Mouse (Mus musculus) forebrain, embryonic 12.5 days (tissue): ENCODE results near the gene Klc2. TPM values are rescaled to one million over a fixed set of nuclear protein-coding genes. Genes with fewer than 3 reads are reported as not detected.
A peak's percentile ranks its signal among the peaks of the same experiment; 100 is the strongest.
"Not testable (repeated sequence)": the region's sequence is repeated elsewhere in the genome, so short reads cannot be mapped to it uniquely, and the experiment has no call there.

Experiments
- ATAC-seq: fragments of 200-750 bp; cut with Nextera tagmentation; 2 replicates; pipeline ENCODE4 v1.8.0; 2017; ENCODE audit warnings: moderate TSS enrichment; ENCODE audit not compliant: low FRiP score
- H3K27ac ChIP-seq: fragments of 300-500 bp; sonication (generic); 2 replicates; pipeline ENCODE4 v1.5.1; 2016; ENCODE audit warnings: mild to moderate bottlenecking
- H3K27me3 ChIP-seq: fragments of 300-500 bp; sonication (generic); 2 replicates; pipeline ENCODE4 v1.6.1; 2016; ENCODE audit warnings: mild to moderate bottlenecking
- H3K36me3 ChIP-seq: fragments of 300-500 bp; sonication (generic); replicated peaks from 2 replicates; pipeline ENCODE4 v1.6.1; 2016; ENCODE audit warnings: mild to moderate bottlenecking
- H3K4me1 ChIP-seq: fragments of 300-500 bp; sonication (generic); 2 replicates; pipeline ENCODE4 v1.6.1; 2016
- H3K4me2 ChIP-seq: fragments of 300-500 bp; sonication (generic); 2 replicates; pipeline ENCODE4 v1.6.1; 2016; ENCODE audit warnings: mild to moderate bottlenecking, moderate library complexity
- H3K4me3 ChIP-seq: fragments of 300-500 bp; sonication (generic); replicated peaks from 2 replicates; pipeline ENCODE4 v1.5.1; 2016; ENCODE audit warnings: mild to moderate bottlenecking
- H3K9ac ChIP-seq: fragments of 300-500 bp; sonication (generic); 2 replicates; pipeline ENCODE4 v1.6.1; 2016; ENCODE audit warnings: mild to moderate bottlenecking
- H3K9me3 ChIP-seq: fragments of 300-500 bp; sonication (generic); 2 replicates; pipeline ENCODE4 v1.6.1; 2016
- WGBS: fragments of 180-500 bp; shearing (Covaris S2); methylation state at CpG from one replicate; pipeline ENCODE4 v1.1.7; 2016; 5-methylcytosine and 5-hydroxymethylcytosine counted together
- polyA plus RNA-seq: library from polyadenylated mRNA; unstranded; fragments of >200 nt; fragmentation: Nextera tagmentation; extraction: Ambion mirVana; gene quantifications from 2 replicates; pipeline ENCODE4 v1.2.1, GENCODE M21; 2016

The Klc2 gene
- polyA plus RNA-seq, 1 experiment from 2014 or later, result 46.0 TPM

DNA sequence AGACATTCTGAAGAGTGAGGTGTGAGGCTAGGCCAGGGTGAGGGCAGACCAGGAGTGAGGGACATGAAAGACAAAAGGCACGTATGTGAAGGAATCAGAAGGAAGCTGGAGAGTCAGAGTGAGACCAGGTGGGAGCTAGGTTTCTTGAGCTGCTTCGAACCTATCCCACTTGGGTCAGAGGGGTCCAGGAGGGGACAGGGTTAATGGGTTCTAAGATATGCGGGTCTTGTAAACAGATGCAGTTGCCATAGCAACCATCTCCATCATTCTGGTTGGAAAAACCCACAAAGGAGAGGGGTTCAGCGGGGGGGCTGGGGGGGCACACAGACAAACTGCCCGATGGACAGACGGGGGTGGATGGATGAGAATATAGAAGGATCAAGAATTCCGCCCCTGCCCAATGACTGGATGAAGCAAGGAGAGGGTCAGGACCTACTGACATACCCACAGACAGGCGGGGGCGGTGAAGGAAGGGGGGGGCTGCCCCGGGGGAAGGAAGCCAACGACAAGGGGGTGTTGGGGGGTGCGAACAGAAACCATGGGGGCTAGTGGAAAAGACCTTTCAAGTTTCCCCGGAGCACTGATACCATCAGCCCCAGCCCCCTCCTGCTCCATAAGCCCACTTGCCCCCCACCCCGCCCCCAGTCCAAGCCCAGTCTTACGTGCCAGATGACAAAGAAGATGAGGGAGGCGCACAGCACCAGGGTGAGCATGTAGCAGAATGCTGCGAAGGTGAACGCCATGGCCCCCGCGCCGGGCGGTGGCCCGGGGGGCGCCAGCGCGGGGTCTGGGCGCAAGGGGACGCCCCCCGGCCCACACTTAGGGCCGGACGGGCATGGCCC is 20.6 kb downstream of the Klc2 start:
- H3K27me3 ChIP-seq, result no peaks in the 10 kb centered on the region
- peaks cover 48% of the 10 kb centered on the region for H3K36me3 ChIP-seq
- peak overlapping the region; percentile 91 for H3K27ac ChIP-seq
- WGBS, result 2% methylated on average over 31 of the region's 31 CpGs
- peak overlapping the region; percentile 96 for H3K4me2 ChIP-seq
- ATAC-seq, result peak; percentile 12
- peak overlapping the region; percentile 79 for H3K4me3 ChIP-seq
- H3K9ac ChIP-seq, result peak overlapping the region; percentile 96
- peaks cover 68% of the 10 kb centered on the region for H3K4me1 ChIP-seq
- H3K9me3 ChIP-seq, result no peaks in the 10 kb centered on the region

GRCm38 (mm10) chr19:5095887-5096474 is 22.4 kb downstream of the Klc2 start:
- Histone ChIP-seq H3K27ac (peak overlapping the region; percentile 91), H3K36me3 (peaks cover 48% of the 10 kb centered on the region), H3K4me3 (peak overlapping the region; percentile 79), H3K4me1 (peaks cover 68% of the 10 kb centered on the region), H3K9me3 (no peaks in the 10 kb centered on the region), H3K27me3 (no peaks in the 10 kb centered on the region), H3K4me2 (peak overlapping the region; percentile 96), H3K9ac (peak overlapping the region; percentile 96)
- 10% methylated on average over 9 of the region's 9 CpGs for WGBS
- no peak for ATAC-seq

- H3K9me3 ChIP-seq, result no peaks in the 10 kb centered on the region
- peak overlapping the region; percentile 91 for H3K27ac ChIP-seq
- peak overlapping the region; percentile 96 for H3K4me2 ChIP-seq
- peak overlapping the region; percentile 79 for H3K4me3 ChIP-seq
- WGBS, result 41% methylated on average over 11 of the region's 11 CpGs
- H3K36me3 ChIP-seq, result peaks cover 45% of the 10 kb centered on the region
- ATAC-seq, result peak; percentile 20; the same call in 1 of the 2 replicates
- peaks cover 68% of the 10 kb centered on the region for H3K4me1 ChIP-seq
- H3K27me3 ChIP-seq, result no peaks in the 10 kb centered on the region
- H3K9ac ChIP-seq, result peak overlapping the region; percentile 48; the same call in 1 of the 2 replicates
Observed at GRCm38 (mm10) chr19:5094746-5095417, 23.5 kb downstream of the Klc2 start.

GRCm38 (mm10) chr19:5094243-5094632 is 24.1 kb downstream of the Klc2 start:
- peaks cover 44% of the 10 kb centered on the region for H3K36me3 ChIP-seq
- peaks cover 67% of the 10 kb centered on the region for H3K4me1 ChIP-seq
- peak overlapping the region; percentile 96 for H3K4me2 ChIP-seq
- peak overlapping the region; percentile 91 for H3K27ac ChIP-seq
- WGBS, result under 1% methylated on average over 21 of the region's 21 CpGs
- peak overlapping the region; percentile 48; the same call in 1 of the 2 replicates for H3K9ac ChIP-seq
- H3K4me3 ChIP-seq, result peak overlapping the region; percentile 79
- no peaks in the 10 kb centered on the region for H3K9me3 ChIP-seq
- no peaks in the 10 kb centered on the region for H3K27me3 ChIP-seq
- peak; percentile 74 for ATAC-seq

GRCm38 (mm10) chr19:5093481-5094242 is 24.7 kb downstream of the Klc2 start:
- no peaks in the 10 kb centered on the region for H3K27me3 ChIP-seq
- H3K9ac ChIP-seq, result peak overlapping the region; percentile 48; the same call in 1 of the 2 replicates
- peak overlapping the region; percentile 79 for H3K4me3 ChIP-seq
- peaks cover 66% of the 10 kb centered on the region for H3K4me1 ChIP-seq
- no peaks in the 10 kb centered on the region for H3K9me3 ChIP-seq
- H3K4me2 ChIP-seq, result peak overlapping the region; percentile 96
- peak overlapping the region; percentile 66 for H3K27ac ChIP-seq
- ATAC-seq, result peak; percentile 0; the same call in 1 of the 2 replicates
- 73% methylated on average over 12 of the region's 12 CpGs for WGBS
- H3K36me3 ChIP-seq, result peaks cover 42% of the 10 kb centered on the region

DNA sequence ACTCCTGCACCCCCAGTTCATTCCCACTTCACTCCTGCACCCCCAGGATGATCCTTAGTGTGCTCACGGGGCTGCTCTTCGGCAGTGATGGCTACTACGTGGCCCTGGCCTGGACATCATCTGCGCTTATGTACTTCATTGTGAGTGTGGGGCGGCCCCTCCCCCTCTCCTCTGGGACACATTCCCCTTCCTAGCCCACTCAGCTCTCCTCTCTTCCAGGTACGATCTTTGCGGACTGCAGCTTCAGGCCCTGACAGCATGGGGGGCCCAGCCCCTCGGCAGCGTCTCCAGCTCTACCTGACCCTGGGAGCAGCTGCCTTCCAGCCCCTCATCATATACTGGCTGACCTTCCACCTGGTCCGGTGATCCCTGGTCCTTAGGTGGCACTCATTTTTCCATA is 26.3 kb downstream of the Klc2 start:
- Histone ChIP-seq H3K4me1 (peaks cover 57% of the 10 kb centered on the region), H3K9ac (no peak overlapping the region), H3K9me3 (no peaks in the 10 kb centered on the region), H3K4me3 (no peak overlapping the region), H3K4me2 (no peak overlapping the region), H3K27ac (no peak overlapping the region), H3K36me3 (peaks cover 42% of the 10 kb centered on the region), H3K27me3 (no peaks in the 10 kb centered on the region)
- WGBS, result 88% methylated on average over 10 of the region's 10 CpGs
- ATAC-seq, result no peak

GRCm38 (mm10) chr19:5089324-5089723 is 29.0 kb downstream of the Klc2 start:
- Histone ChIP-seq H3K4me3 (peak overlapping the region; percentile 85), H3K36me3 (peaks cover 42% of the 10 kb centered on the region), H3K9ac (peak overlapping the region; percentile 74; the same call in 1 of the 2 replicates), H3K4me1 (peaks cover 41% of the 10 kb centered on the region), H3K27ac (no peak overlapping the region), H3K27me3 (peaks cover 23% of the 10 kb centered on the region), H3K9me3 (no peaks in the 10 kb centered on the region), H3K4me2 (peak overlapping the region; percentile 87)
- no peak for ATAC-seq
- 91% methylated on average over 4 of the region's 4 CpGs for WGBS

- H3K4me3 ChIP-seq, result peak within 1 kb of the TSS; percentile 85
- H3K27ac ChIP-seq, result peak within 1 kb of the TSS; percentile 78
- H3K27me3 ChIP-seq, result peaks cover 35% of the 10 kb centered on the region
- no peaks in the 10 kb centered on the region for H3K9me3 ChIP-seq
- peak; percentile 96 for ATAC-seq
- peak within 1 kb of the TSS; percentile 74 for H3K9ac ChIP-seq
- peaks cover 34% of the 10 kb centered on the region for H3K36me3 ChIP-seq
- peak within 1 kb of the TSS; percentile 87 for H3K4me2 ChIP-seq
- WGBS, result under 1% methylated on average over 58 of the region's 58 CpGs
- H3K4me1 ChIP-seq, result peaks cover 29% of the 10 kb centered on the region
Observed at GRCm38 (mm10) chr19:5087884-5088728, 30.3 kb downstream of the Klc2 start, which contains the start of gene Yif1a. Yif1a (plus strand) TSS chr19:5088538.

DNA sequence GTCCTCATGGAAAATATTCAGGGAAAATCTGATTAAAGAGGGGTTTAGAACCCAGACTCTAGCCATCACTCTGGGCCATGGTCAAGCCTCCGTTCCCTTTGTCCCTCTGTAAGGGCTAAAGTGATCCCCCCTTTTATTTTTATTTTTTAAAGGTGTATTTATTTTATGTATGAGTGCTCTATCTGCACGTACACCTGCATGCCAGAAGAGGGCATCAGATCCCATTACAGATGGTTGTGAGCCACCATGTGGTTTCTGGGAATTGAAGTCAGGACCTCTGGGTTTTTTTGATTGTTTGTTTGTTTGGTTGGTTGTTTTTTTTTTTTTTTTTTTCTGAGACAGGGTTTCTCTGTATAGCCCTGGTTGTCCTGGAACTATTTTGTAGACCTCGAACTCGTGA is 31.8 kb downstream of the Klc2 start:
- not testable (repeated sequence) for H3K4me3 ChIP-seq, H3K9ac ChIP-seq, ATAC-seq, H3K9me3 ChIP-seq, H3K4me2 ChIP-seq, H3K27ac ChIP-seq
- WGBS, result 61% methylated on average over 4 of the region's 4 CpGs
- Histone ChIP-seq H3K27me3 (peaks cover 51% of the 10 kb centered on the region), H3K4me1 (peaks cover 28% of the 10 kb centered on the region), H3K36me3 (peaks cover 18% of the 10 kb centered on the region)

DNA sequence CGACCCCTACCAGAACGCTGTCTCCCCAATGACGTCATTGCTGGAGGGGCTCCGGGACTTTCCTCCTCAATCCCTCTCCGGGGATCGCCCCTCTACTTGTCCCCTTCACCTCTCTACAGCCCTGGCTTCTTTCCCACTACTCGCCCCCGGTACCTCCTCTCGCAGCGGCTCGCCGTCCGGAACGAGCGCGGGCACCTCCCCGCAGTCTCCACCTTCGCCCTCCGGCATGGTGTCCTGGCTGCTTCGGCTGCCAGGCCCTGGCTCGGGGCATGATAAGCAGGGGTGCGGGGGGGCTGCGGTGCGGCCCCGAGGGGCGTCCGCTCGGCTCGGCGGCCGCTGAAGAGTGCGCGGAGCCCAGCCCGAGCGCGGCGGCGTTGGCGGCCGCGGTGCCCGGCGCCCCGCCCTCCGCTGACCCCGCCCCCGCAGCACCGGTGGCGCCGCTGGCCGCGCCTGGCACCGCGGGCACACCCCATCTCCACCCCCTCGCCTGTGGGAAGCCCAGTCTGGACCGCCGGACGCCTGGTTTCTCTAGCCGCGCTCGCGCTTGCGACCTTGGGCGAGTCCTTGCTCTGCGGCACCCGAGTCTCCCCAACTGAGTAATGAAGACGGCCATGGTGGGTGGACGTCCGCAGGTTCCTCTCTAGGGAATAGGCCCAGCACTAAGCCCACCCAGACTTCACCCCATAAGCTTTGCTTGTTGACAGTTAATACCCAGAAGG is 33.1 kb downstream of the Klc2 start, which contains the start of gene Tmem151a:
TSS of gene Tmem151a (minus strand) at position 387 of the 719 bp plus-strand sequence.
- ATAC-seq, result no peak
- peaks cover 63% of the 10 kb centered on the region for H3K27me3 ChIP-seq
- H3K36me3 ChIP-seq, result peaks cover 7% of the 10 kb centered on the region; the same call in 1 of the 2 replicates
- H3K9me3 ChIP-seq, result no peaks in the 10 kb centered on the region
- H3K4me2 ChIP-seq, result peak within 1 kb of the TSS; percentile 83
- H3K9ac ChIP-seq, result peak within 1 kb of the TSS; percentile 57
- H3K4me3 ChIP-seq, result peak within 1 kb of the TSS; percentile 48
- no peak within 1 kb of the TSS for H3K27ac ChIP-seq
- WGBS, result under 1% methylated on average over 69 of the region's 69 CpGs
- H3K4me1 ChIP-seq, result peaks cover 28% of the 10 kb centered on the region
